Mouse (Mus musculus): ENCODE data around the gene Man2a1. TPM values are rescaled to one million over a fixed set of nuclear protein-coding genes. Genes with fewer than 3 reads are reported as not detected.

Man2a1 gene
- polyA plus RNA-seq, 1 experiment from 2014 or later = 4.8 TPM

DNA sequence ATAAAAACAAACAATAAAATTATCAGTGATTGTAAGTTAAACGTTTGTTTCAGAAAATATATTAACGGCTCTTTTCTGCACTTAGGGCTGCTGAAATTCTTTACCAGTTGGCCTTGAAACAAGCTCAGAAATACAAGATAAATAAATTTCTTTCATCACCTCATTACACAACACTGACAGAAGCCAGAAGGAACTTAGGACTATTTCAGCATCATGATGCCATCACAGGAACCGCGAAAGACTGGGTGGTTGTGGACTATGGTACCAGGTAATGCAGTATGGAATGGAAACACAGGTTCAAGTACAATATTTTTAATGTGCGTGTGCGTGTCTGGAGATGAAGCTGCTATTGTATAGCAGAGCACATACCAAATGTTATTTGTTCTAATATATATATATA, 74.4 kb downstream of the Man2a1 start:
- no peak overlapping the region for H3K4me2 ChIP-seq (ENCODE audit: low read depth, severe bottlenecking)
- H3K4me1 ChIP-seq (ENCODE audit: control insufficient read depth, insufficient read depth, low read length) = no peaks in the 10 kb centered on the region
- ATAC-seq (ENCODE audit: insufficient number of reproducible peaks, low FRiP score, low TSS enrichment, low read depth) (no peak), DNase-seq (ENCODE audit: low spot score) (no peak)
- H3K9me3 ChIP-seq (ENCODE audit: control insufficient read depth, low read length) = peaks cover 2% of the 10 kb centered on the region; the same call in 1 of the 2 replicates
- WGBS = 93% methylated on average over 6 of the region's 6 CpGs
- no peak overlapping the region for H3K4me3 ChIP-seq (ENCODE audit: low read depth, low read length)
- peaks cover 16% of the 10 kb centered on the region for H3K36me3 ChIP-seq (ENCODE audit: control insufficient read depth, insufficient read depth, low read length)
- H3K27me3 ChIP-seq (ENCODE audit: control insufficient read depth, insufficient read depth, low read length) = no peaks in the 10 kb centered on the region
- H3K9ac ChIP-seq (ENCODE audit: low read length) = no peak overlapping the region
- H3K27ac ChIP-seq (replicated peaks; ENCODE audit: low read depth, low read length) = no peak overlapping the region

DNA sequence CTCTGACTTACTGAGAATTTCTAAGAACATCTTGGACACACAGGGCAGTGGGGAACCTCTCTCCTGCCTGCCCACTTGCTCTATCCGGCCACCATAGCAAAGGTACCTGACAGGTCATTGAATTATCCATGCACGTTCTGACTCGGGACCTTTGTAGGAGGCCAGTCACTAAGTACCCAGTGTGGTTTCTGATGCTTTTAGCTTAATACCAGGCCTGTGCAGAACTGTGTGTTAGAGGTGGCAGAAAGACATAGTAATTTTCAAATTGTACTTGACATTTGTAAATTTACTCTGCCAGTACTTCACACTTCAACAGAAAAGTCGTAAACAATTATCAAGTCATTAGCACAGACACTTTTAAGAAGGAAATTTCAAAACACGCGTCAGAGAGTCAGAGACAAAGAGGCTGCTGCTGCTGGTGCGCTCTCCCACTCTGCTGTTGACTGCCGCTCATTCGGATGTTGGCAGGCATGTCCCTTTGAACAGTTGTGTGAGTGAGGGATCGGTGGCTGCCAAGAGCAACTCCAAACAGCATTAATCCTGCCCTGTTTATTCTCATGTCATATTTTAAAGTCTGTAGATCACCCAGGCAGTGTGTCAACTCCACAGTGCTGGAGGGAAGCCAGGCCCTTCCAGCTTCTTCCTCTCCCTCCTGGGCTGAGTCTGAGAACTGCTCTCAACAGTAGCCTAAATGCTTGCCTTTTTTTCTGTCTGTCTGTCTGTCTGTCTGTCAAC, 76.4 kb downstream of the Man2a1 start:
- ATAC-seq (ENCODE audit: insufficient number of reproducible peaks, low FRiP score, low TSS enrichment, low read depth) (no peak), DNase-seq (ENCODE audit: low spot score) (no peak)
- H3K4me3 ChIP-seq (ENCODE audit: low read depth, low read length) = no peak overlapping the region
- 70% methylated on average over 10 of the region's 10 CpGs for WGBS
- peaks cover 2% of the 10 kb centered on the region; the same call in 1 of the 2 replicates for H3K9me3 ChIP-seq (ENCODE audit: control insufficient read depth, low read length)
- no peaks in the 10 kb centered on the region for H3K4me1 ChIP-seq (ENCODE audit: control insufficient read depth, insufficient read depth, low read length)
- H3K36me3 ChIP-seq (ENCODE audit: control insufficient read depth, insufficient read depth, low read length) = peaks cover 7% of the 10 kb centered on the region
- H3K27ac ChIP-seq (replicated peaks; ENCODE audit: low read depth, low read length) = no peak overlapping the region
- H3K9ac ChIP-seq (ENCODE audit: low read length) = no peak overlapping the region
- no peak overlapping the region for H3K4me2 ChIP-seq (ENCODE audit: low read depth, severe bottlenecking)
- H3K27me3 ChIP-seq (ENCODE audit: control insufficient read depth, insufficient read depth, low read length) = no peaks in the 10 kb centered on the region

DNA sequence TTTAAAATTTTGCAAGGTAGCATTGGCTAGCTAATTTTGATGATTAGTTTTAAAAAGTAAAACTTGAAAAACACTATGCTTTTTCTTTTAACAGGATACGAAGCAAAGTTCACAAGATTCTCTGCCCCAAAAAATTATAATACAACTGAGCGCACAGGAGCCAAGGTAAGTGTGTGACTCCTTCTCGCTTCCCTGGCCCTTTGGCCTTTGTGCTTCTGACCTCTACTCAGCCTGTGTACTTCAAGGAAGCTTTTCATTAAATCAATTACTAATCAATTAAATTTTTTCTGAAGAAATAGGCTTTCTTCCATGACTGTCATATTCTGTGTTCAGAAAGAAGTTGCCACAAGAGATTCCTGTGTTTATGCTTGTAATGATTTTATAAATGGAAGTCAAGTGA, 80.9 kb downstream of the Man2a1 start:
- no peak for ATAC-seq (ENCODE audit: insufficient number of reproducible peaks, low FRiP score, low TSS enrichment, low read depth)
- Histone ChIP-seq H3K27ac (replicated peaks; ENCODE audit: low read depth, low read length) (no peak overlapping the region), H3K27me3 (ENCODE audit: control insufficient read depth, insufficient read depth, low read length) (no peaks in the 10 kb centered on the region), H3K9me3 (ENCODE audit: control insufficient read depth, low read length) (no peaks in the 10 kb centered on the region), H3K36me3 (ENCODE audit: control insufficient read depth, insufficient read depth, low read length) (no peaks in the 10 kb centered on the region), H3K4me3 (ENCODE audit: low read depth, low read length) (no peak overlapping the region), H3K4me1 (ENCODE audit: control insufficient read depth, insufficient read depth, low read length) (no peaks in the 10 kb centered on the region), H3K9ac (ENCODE audit: low read length) (no peak overlapping the region), H3K4me2 (ENCODE audit: low read depth, severe bottlenecking) (no peak overlapping the region)
- WGBS = 93% methylated on average over 3 of the region's 3 CpGs
- DNase-seq (ENCODE audit: low spot score) = no peak

DNA sequence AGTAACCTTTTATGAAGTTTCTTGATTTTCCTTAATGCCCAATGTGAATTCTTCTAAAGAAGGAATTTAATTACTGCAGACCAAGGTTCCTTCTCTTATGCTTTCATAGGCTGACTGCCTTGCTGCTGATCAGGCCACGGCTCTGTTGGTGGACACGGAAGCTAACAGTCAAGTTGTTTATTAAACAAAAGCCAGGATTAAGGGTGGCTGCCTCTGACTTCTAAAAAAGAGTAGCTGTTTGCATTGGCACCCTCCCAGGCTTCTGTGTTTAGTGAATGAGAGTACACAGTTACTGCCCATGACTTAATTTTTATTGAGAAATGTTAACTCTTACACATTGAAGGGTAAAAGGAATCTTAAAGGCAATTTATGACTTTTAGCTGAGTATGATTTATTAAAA, 81.4 kb downstream of the Man2a1 start:
- Histone ChIP-seq H3K36me3 (ENCODE audit: control insufficient read depth, insufficient read depth, low read length) (no peaks in the 10 kb centered on the region), H3K9ac (ENCODE audit: low read length) (no peak overlapping the region), H3K27me3 (ENCODE audit: control insufficient read depth, insufficient read depth, low read length) (no peaks in the 10 kb centered on the region), H3K27ac (replicated peaks; ENCODE audit: low read depth, low read length) (no peak overlapping the region), H3K4me2 (ENCODE audit: low read depth, severe bottlenecking) (no peak overlapping the region), H3K4me1 (ENCODE audit: control insufficient read depth, insufficient read depth, low read length) (no peaks in the 10 kb centered on the region), H3K9me3 (ENCODE audit: control insufficient read depth, low read length) (no peaks in the 10 kb centered on the region), H3K4me3 (ENCODE audit: low read depth, low read length) (no peak overlapping the region)
- 84% methylated on average over 2 of the region's 2 CpGs for WGBS
- DNase-seq (ENCODE audit: low spot score) = no peak
- ATAC-seq (ENCODE audit: insufficient number of reproducible peaks, low FRiP score, low TSS enrichment, low read depth) = no peak

DNA sequence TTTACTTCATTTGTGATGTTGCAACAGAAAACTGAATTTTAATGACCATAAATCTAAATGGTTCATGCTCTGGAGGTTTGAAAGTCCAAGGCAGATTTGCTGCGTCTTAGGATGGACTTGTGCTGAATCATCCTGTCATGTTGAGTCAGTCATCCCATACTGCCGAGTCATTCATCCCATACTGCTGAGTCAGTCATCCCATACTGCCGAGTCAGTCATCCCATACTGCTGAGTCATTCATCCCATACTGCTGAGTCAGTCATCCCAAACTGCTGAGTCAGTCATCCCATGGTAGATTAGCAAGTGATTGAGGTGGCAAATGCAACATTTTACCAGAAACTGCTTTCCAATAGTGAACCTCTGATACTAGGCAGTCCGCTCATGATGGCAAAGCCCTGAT, 83.6 kb downstream of the Man2a1 start:
- no peak overlapping the region for H3K9ac ChIP-seq (ENCODE audit: low read length)
- H3K4me1 ChIP-seq (ENCODE audit: control insufficient read depth, insufficient read depth, low read length) = no peaks in the 10 kb centered on the region
- WGBS = 97% methylated on average over 4 of the region's 4 CpGs
- DNase-seq (ENCODE audit: low spot score) = no peak
- ATAC-seq (ENCODE audit: insufficient number of reproducible peaks, low FRiP score, low TSS enrichment, low read depth) = no peak
- no peaks in the 10 kb centered on the region for H3K9me3 ChIP-seq (ENCODE audit: control insufficient read depth, low read length)
- H3K4me2 ChIP-seq (ENCODE audit: low read depth, severe bottlenecking) = no peak overlapping the region
- H3K27ac ChIP-seq (replicated peaks; ENCODE audit: low read depth, low read length) = no peak overlapping the region
- H3K36me3 ChIP-seq (ENCODE audit: control insufficient read depth, insufficient read depth, low read length) = no peaks in the 10 kb centered on the region
- H3K4me3 ChIP-seq (ENCODE audit: low read depth, low read length) = no peak overlapping the region
- no peaks in the 10 kb centered on the region for H3K27me3 ChIP-seq (ENCODE audit: control insufficient read depth, insufficient read depth, low read length)

DNA sequence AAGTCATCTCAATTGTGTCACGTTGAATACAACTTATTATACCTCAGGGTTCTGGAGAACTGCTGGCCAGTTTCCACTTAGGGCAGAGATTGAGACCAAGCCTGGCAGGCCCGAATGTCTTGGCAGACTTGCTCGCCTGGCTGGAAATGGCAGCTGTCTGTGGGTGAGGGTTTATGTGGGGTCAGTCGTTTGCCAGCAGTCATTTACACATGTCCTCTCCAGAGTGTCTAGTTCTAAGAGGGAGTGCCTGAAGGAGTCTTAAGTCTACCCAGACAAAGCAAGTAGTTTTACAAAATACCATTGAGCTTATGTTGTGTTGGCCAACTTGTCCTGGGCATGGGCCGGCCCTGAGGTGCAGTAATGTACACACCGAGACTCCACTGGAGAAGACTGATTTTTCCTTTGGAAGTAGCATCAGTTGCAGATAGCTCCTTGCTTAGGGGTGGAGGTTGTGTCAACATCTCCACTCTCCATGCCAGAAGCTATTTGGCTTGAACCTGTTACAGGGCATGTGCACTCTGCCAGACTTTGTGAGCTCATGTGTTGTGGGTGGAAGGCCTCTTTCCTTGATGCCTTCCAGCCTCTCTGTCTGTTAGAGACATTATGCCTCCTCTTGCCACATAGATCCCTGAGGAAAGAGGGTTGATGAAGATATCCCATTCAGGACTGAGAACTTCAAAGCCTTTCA, 84.8 kb downstream of the Man2a1 start:
- no peaks in the 10 kb centered on the region for H3K4me1 ChIP-seq (ENCODE audit: control insufficient read depth, insufficient read depth, low read length)
- 86% methylated on average over 6 of the region's 6 CpGs for whole genome bisulfite sequencing
- H3K27me3 ChIP-seq (ENCODE audit: control insufficient read depth, insufficient read depth, low read length) = no peaks in the 10 kb centered on the region
- no peak overlapping the region for H3K4me3 ChIP-seq (ENCODE audit: low read depth, low read length)
- H3K4me2 ChIP-seq (ENCODE audit: low read depth, severe bottlenecking) = no peak overlapping the region
- no peak overlapping the region for H3K27ac ChIP-seq (replicated peaks; ENCODE audit: low read depth, low read length)
- H3K36me3 ChIP-seq (ENCODE audit: control insufficient read depth, insufficient read depth, low read length) = no peaks in the 10 kb centered on the region
- DNase-seq (ENCODE audit: low spot score) (no peak), ATAC-seq (ENCODE audit: insufficient number of reproducible peaks, low FRiP score, low TSS enrichment, low read depth) (no peak)
- H3K9me3 ChIP-seq (ENCODE audit: control insufficient read depth, low read length) = no peaks in the 10 kb centered on the region
- H3K9ac ChIP-seq (ENCODE audit: low read length) = no peak overlapping the region

DNA sequence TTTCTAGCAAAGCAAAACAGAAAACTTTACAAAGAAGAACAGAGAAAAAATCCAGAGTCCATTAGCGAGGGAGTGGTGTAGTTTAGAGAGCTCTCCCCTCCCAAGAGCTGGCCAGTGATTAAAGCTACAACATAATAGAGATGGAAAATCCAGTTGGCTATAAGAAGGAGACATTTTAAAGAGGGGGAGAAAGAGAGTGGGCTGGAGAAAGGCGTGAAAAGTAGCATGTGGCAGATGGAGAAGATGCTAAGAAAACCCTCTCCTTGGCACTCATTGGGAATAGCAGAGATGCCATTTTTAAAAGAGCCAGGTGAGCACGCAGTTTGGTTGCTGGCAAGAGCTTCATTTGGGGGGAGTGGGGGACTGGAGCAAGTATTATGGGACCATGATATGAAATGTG, 89.1 kb downstream of the Man2a1 start:
- no peaks in the 10 kb centered on the region for H3K4me1 ChIP-seq (ENCODE audit: control insufficient read depth, insufficient read depth, low read length)
- ATAC-seq (ENCODE audit: insufficient number of reproducible peaks, low FRiP score, low TSS enrichment, low read depth) (no peak), DNase-seq (ENCODE audit: low spot score) (no peak)
- no peaks in the 10 kb centered on the region for H3K36me3 ChIP-seq (ENCODE audit: control insufficient read depth, insufficient read depth, low read length)
- H3K27me3 ChIP-seq (ENCODE audit: control insufficient read depth, insufficient read depth, low read length) = no peaks in the 10 kb centered on the region
- H3K4me2 ChIP-seq (ENCODE audit: low read depth, severe bottlenecking) = no peak overlapping the region
- H3K4me3 ChIP-seq (ENCODE audit: low read depth, low read length) = no peak overlapping the region
- no peaks in the 10 kb centered on the region for H3K9me3 ChIP-seq (ENCODE audit: control insufficient read depth, low read length)
- WGBS = 92% methylated on average over 3 of the region's 3 CpGs
- H3K27ac ChIP-seq (replicated peaks; ENCODE audit: low read depth, low read length) = no peak overlapping the region
- H3K9ac ChIP-seq (ENCODE audit: low read length) = no peak overlapping the region

DNA sequence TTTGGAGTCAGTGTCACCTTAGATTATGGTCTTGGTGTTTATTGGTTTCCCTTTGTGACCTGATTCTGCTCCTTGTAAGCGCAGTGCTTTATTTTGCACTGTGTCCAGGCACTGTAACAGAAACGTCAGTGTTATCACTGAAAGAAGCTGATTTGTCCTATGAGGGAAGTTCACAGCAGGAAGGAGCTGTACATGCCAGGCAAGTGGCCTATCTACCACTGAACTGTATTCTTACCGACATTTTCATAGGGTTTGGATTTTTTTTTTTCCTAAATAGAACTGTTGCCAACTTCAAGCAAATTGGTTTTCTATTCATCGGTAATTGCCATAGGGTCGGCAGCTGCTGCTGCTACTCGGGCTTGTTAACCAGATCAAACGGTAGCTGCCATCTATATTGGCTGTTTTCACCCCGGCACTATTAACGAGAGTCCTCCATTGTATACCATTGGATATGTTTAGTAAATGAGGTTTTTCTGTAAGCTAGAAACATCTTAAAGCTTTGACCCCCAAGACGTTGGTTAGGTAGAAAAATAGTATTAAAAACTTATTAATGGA, 96.8 kb downstream of the Man2a1 start:
- no peak for ATAC-seq (ENCODE audit: insufficient number of reproducible peaks, low FRiP score, low TSS enrichment, low read depth)
- Histone ChIP-seq H3K27me3 (ENCODE audit: control insufficient read depth, insufficient read depth, low read length) (no peaks in the 10 kb centered on the region), H3K9me3 (ENCODE audit: control insufficient read depth, low read length) (no peaks in the 10 kb centered on the region), H3K27ac (replicated peaks; ENCODE audit: low read depth, low read length) (no peak overlapping the region), H3K36me3 (ENCODE audit: control insufficient read depth, insufficient read depth, low read length) (no peaks in the 10 kb centered on the region), H3K4me3 (ENCODE audit: low read depth, low read length) (no peak overlapping the region), H3K9ac (ENCODE audit: low read length) (no peak overlapping the region), H3K4me2 (ENCODE audit: low read depth, severe bottlenecking) (no peak overlapping the region), H3K4me1 (ENCODE audit: control insufficient read depth, insufficient read depth, low read length) (no peaks in the 10 kb centered on the region)
- 54% methylated on average over 10 of the region's 10 CpGs for WGBS
- DNase-seq (ENCODE audit: low spot score) = no peak

Measured in limb, embryonic 11.5 days (tissue).